Comparison of ENCODE assay signal across 16 mouse cellular contexts in the genomic region with DNA sequence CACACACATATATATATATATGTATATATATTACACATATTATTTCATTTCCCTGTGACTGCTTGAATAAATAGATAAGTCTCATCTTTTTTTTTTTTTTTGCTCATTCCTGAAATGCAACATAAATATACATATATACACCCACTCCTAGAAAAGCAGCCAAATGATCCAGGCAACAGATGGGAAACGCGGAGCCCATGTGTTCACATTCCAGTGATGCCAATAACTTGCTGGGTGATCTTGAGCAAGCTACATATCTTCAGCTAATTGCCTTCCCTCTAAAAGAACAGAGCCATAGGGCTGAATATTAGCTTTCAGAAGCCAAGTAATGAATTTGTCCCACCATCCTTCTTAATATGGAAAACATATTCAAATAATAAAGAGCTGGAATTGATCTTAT. TPM values are rescaled to one million over a fixed set of nuclear protein-coding genes. Genes with fewer than 3 reads are reported as not detected.
DNase-seq lines count a peak whose midpoint lies in the region; ATAC-seq lines count a peak whose summit lies in the region.
"Had no signal": no experiment of that assay in that cellular context is flagged by ENCODE, and none has a peak within 500 bp of the region (broad histone marks: within the 10 kb centered on the region; RNA-seq: fewer than 3 reads in every experiment).

No protein-coding gene starts in this region.

- DNase-seq in forebrain, embryonic 11.5 days (ENCODE audit: low spot score), result no peak
- peak; percentile 28 to 62 for DNase-seq in layer of hippocampus, postnatal 25 days (ENCODE audit: extremely low spot score in 1 of 2, low spot score in 1 of 2)
- DNase-seq in right cerebral cortex, postnatal 10 days (ENCODE audit: low spot score in 2 of 2), result peak; percentile 82 to 92
- DNase-seq in embryo, embryonic 10.5 days (ENCODE audit: low spot score), result no peak
- DNase-seq in spleen, postnatal 14 days (ENCODE audit: low spot score in 2 of 2), result no peak
- DNase-seq in Muller cell, postnatal 12 days (ENCODE audit: inconsistent ontology term), result no peak
- DNase-seq: adrenal gland, postnatal 36 days; embryo, embryonic 11 days; kidney, postnatal 25 days; thymus, postnatal 4 days had no signal

- 74% methylated on average over 2 of the region's 2 CpGs for WGBS in forebrain, embryonic 13.5 days
- WGBS in forebrain, embryonic 11.5 days, result 93% methylated on average over 2 of the region's 2 CpGs

- H3K27ac ChIP-seq in forebrain, embryonic 13.5 days, result no peak overlapping the region
- no peak overlapping the region for H3K27ac ChIP-seq in forebrain, embryonic 11.5 days (ENCODE audit: low read depth, low read length)
- H3K27ac ChIP-seq: hindbrain, embryonic 15.5 days; liver, embryonic 15.5 days had no signal

- no peaks in the 10 kb centered on the region for H3K9me3 ChIP-seq in forebrain, embryonic 13.5 days (replicated peaks)
- H3K9me3 ChIP-seq in forebrain, embryonic 11.5 days (ENCODE audit: control insufficient read depth, low read length), result no peaks in the 10 kb centered on the region
- H3K9me3 ChIP-seq: hindbrain, embryonic 15.5 days; liver, embryonic 15.5 days had no signal

- H3K9ac ChIP-seq in forebrain, embryonic 13.5 days, result no peak overlapping the region
- no peak overlapping the region for H3K9ac ChIP-seq in forebrain, embryonic 11.5 days (ENCODE audit: low read length)
- H3K9ac ChIP-seq: hindbrain, embryonic 15.5 days; liver, embryonic 15.5 days had no signal

- no peaks in the 10 kb centered on the region for H3K27me3 ChIP-seq in forebrain, embryonic 13.5 days
- H3K27me3 ChIP-seq in forebrain, embryonic 11.5 days (ENCODE audit: control insufficient read depth, insufficient read depth, low read length), result no peaks in the 10 kb centered on the region
- H3K27me3 ChIP-seq: hindbrain, embryonic 15.5 days; liver, embryonic 15.5 days; Patski had no signal

- H3K4me3 ChIP-seq in forebrain, embryonic 13.5 days, result no peak overlapping the region
- H3K4me3 ChIP-seq in forebrain, embryonic 11.5 days (ENCODE audit: low read depth, low read length), result no peak overlapping the region
- H3K4me3 ChIP-seq: hindbrain, embryonic 15.5 days; liver, embryonic 15.5 days had no signal

- no peak overlapping the region for H3K4me2 ChIP-seq in forebrain, embryonic 13.5 days
- H3K4me2 ChIP-seq in forebrain, embryonic 11.5 days (ENCODE audit: low read depth, low read length, severe bottlenecking), result no peak overlapping the region
- H3K4me2 ChIP-seq: hindbrain, embryonic 15.5 days; liver, embryonic 15.5 days; midbrain, embryonic 11.5 days had no signal

- H3K4me1 ChIP-seq in forebrain, embryonic 13.5 days, result no peaks in the 10 kb centered on the region
- no peaks in the 10 kb centered on the region for H3K4me1 ChIP-seq in forebrain, embryonic 11.5 days (replicated peaks; ENCODE audit: control insufficient read depth, insufficient read depth, low read length)
- H3K4me1 ChIP-seq: hindbrain, embryonic 15.5 days; liver, embryonic 15.5 days had no signal

- H3K36me3 ChIP-seq in forebrain, embryonic 13.5 days (ENCODE audit: poor library complexity, severe bottlenecking), result no peaks in the 10 kb centered on the region
- H3K36me3 ChIP-seq in forebrain, embryonic 11.5 days (ENCODE audit: control insufficient read depth, insufficient read depth, low read length), result no peaks in the 10 kb centered on the region
- H3K36me3 ChIP-seq: hindbrain, embryonic 15.5 days; liver, embryonic 15.5 days had no signal

- peak; percentile 92 for ATAC-seq in forebrain, embryonic 13.5 days
- ATAC-seq in forebrain, embryonic 11.5 days (replicated peaks; ENCODE audit: low FRiP score), result no peak
- peak; percentile 99 for ATAC-seq in frontal cortex, adult (ENCODE audit: low TSS enrichment)
- ATAC-seq: Patski had no signal

RNA-seq across cellular contexts. Expression of a gene that starts 32.2 kb away (rescaled TPM):
- not detected in 2 replicates for polyA plus RNA-seq in forebrain, embryonic 13.5 days (2015; fragmentation: Nextera tagmentation; extraction: Ambion mirVana)
- not detected in 2 replicates for polyA plus RNA-seq in forebrain, embryonic 11.5 days (2014; fragmentation: Nextera tagmentation; extraction: Ambion mirVana)
- total RNA-seq in layer of hippocampus, postnatal 25 days (2021), result not detected
- total RNA-seq: adrenal gland, postnatal 36 days had no signal
- polyA plus RNA-seq: hindbrain, embryonic 15.5 days; liver, embryonic 15.5 days; midbrain, embryonic 11.5 days; Patski had no signal

Comparison
In these comparisons a context has a peak if more than half of its experiments do, and no peak if none do; other contexts are left out.
1. DNase-seq: peak in layer of hippocampus, postnatal 25 days (2 of 2) and right cerebral cortex, postnatal 10 days (2 of 2); none in forebrain, embryonic 11.5 days (single experiment), embryo, embryonic 10.5 days (single experiment), spleen, postnatal 14 days (0 of 2) and Muller cell, postnatal 12 days (single experiment).